Mouse (Mus musculus) gastrocnemius, postnatal 14 days (tissue): ENCODE data around the gene Rubcnl. TPM values are rescaled to one million over a fixed set of nuclear protein-coding genes. Genes with fewer than 3 reads are reported as not detected.

ENCODE experiments used
- DNase-seq: peaks from one replicate; pipeline ENCODE4 v3.0.0; 2021; ENCODE audit warnings: mixed read lengths
- intact Hi-C: fragments of 180-260 bp; cut with DNase I; formaldehyde crosslinking; loops from one replicate; pipeline ENCODE4 v1.15.1; 2025; ENCODE audit warnings: low total_unique reads
- long read RNA-seq, 2 experiments: library from polyadenylated mRNA; stranded (forward); transcript quantifications; one replicate each; pipeline ENCODE4 v2.0.0; 2021
- total RNA-seq, 2 experiments: library from RNA; stranded (reverse); gene quantifications; 2 replicates each; pipeline ENCODE4 v1.2.3; 2021

Rubcnl gene
- under 1 TPM; 0.21 to 0.29 TPM for total RNA-seq
- long read RNA-seq, experiment 1 = 0 reads
- long read RNA-seq, experiment 2 = 0 reads

DNA sequence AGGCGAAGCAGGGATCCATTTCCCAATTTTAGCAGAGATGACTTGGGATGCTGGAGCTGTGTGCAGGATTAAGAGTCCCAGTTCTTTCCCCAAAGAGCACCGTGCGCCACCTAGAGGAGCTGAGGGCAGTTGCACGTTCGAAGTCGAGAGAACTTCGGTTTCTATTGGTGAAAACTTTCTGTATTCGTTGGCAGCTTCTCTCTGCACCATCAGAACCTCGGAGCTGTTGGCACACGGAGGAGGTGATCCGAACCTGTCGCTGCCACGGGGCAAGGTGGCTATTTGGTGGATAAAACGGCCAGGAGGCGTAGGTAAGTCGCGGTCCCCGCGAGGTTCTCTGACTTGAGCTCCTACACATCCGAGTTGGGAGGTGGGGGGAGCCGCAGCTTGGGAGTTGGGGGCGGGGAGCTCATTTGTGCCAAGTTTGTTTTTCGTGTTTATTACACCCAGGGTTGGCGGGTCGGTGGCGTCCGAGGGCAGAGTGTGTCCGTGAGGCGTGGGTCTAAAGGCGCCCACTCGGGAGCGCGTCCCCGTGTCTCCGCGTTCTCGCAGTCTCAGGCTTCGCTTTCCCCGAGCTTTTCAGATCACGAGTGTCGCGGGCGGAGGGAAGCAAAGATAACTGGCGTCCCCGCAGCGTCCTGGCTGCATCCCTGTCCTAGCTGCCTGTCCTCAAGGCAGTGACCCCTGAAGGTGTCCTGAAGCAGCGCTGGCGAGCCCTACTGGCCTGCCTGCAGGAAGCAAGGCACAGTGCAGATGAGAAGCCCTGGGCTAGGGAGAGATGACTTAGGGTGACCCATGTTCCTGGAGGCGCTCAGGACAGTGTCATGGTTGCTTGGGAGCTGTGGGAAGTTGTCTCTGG is at the start of gene Rubcnl:
Rubcnl (plus strand) TSS at position 172 of the 859 bp plus-strand sequence.
- DNase-seq = peak; percentile 67
- intact Hi-C loops = no loop called here

DNA sequence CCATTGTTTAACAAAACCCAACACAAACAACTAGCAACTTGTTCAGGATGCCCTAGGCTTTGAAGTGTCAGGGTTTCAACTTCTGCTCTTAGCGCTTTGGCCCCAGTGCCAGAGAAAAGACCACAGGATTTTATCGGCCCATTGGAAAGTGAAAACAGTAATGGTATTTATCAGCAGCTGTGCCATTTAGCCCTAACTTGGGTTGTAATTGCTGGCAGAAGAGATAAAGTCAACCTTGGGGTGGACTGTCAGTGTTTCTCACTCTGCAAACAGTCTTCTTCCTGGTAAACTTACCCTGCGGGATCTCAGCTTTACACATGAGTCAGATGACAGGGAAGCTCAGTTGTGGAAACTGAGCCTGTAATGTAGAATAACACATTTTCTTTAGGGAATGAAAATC is 43.6 kb upstream of the Rubcnl start:
- intact Hi-C loops = no loop called here
- no peak for DNase-seq

DNA sequence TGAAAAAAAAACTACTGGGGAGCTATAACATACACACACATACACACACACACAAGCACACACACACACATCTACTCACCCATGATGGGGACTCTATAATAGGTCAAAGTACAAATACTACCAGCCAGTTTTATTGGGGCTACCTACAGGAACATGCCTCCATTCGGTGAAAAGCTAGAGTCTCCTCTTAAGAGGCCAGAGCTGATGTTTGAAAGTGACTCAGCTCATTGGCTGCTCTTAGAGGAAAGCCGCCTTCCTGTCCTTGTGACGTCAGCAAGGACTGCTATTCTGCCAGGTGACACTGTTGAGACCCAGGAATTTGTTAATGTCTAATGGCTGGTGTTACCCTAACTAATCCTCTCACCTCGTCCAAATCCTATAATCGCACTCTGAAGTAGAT is 43.1 kb upstream of the Rubcnl start:
- intact Hi-C loops = no loop called here
- DNase-seq = no peak

DNA sequence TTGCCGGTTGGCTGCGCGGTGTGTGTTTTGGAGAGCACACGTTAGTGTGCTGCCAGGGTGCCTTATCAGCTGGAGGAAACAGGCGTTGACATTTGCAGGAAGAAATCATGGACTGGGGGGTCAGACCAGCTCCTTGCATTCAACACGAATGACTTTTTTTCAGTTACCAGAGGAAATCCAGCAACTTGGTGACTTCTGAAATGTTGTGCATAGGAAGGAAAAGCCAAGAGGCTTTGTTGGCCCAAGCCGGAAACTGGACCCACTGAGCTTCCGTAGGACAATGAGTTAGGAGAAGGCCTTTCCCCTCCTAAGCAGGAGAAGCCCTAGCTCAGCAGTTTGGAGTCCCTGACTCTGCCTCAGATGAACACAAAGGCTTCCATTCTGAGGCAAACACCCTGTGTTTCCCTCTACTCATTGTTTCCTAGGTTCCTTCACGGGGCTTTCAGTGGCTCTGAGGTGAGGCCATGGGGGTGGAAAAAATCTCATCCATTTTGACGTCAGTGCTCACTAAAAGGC is 41.6 kb upstream of the Rubcnl start:
- DNase-seq = no peak
- intact Hi-C loops = no loop called here

DNA sequence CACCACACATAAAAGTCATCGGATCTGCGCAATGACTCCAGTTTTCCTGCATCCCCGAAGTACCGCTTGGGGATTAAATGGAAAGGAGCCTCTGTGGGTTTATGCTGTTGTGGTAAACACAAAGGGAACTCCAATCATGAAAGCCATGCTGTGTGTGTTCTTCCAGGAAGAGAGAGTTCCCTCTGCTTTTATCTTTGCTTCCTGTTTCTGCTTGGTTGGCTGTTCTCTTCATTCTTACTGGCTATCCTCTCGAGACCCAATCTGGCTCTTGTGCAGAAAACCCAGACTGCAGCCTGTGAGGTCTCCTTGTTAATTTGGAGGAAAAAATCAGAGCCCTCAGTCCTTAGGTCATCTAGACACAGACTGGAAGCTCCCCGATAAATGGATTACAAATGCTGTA is 38.9 kb upstream of the Rubcnl start:
- DNase-seq = no peak
- intact Hi-C loops = no loop called here

DNA sequence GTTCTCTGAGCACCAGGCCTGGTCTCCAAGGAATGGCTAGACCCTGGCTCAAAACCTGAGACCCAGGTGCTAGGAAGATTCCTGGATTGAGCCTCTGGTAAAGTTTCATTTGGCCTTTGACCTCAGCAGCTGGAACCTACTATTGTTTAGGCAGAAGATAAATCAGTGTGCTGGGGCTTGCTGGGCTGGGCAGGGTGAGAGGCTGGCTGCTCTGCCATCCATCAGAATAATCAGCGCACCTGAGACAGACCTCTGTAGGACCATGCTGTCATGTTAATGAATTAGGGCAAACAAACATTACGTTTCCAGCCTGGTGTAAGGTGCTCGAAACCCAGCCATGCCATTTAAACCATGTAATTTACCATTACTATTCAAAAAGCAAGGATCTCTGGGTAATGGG is 34.8 kb upstream of the Rubcnl start:
- DNase-seq = no peak
- intact Hi-C loops = no loop called here

DNA sequence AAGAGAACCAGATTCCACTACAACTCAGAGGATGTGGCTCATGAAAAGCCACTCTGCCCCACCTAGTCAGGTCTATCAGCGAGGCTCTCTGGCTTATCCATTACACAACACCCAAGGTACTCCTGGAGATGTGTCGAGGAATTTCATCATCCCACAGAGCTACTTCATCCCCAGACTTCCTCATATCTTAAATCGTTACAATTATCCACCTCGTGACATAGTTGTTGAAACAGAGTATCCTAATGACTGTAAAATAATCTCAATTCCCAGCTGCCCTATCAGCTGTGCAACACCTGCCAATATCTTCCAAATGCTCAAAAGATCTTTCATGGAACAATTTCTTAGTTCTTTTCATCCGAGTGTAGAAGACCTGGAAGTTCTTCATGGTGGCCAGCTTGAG is 32.7 kb upstream of the Rubcnl start:
- DNase-seq = no peak
- intact Hi-C loops = no loop called here

DNA sequence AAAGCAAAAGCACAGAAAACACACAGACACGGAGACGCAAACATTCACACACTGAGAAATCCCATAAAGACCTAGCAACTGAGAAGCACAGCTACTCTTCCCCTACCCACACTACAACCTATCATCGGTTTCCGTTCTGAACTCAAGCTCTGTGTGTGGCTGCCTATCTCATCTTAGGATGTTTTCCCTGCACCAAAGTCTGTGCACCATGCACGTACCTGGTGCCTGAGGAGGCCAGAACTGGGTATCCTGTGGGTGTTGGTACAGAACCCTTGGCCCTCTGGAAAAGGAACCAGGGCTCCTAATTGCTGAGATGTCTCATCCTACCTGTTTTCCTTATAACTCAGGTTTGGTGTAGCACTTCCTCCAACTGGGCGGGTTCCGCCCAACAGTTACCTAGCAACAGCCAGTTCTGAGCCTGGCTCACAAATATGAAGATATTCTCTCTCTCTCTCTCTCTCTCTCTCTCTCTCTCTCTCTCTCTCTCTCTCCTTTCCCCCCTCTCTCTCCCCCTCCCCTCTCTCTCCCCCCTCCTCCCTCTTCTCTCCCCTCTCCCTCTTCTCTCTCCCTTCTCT is 30.9 kb upstream of the Rubcnl start:
- no peak for DNase-seq
- intact Hi-C loops = no loop called here

DNA sequence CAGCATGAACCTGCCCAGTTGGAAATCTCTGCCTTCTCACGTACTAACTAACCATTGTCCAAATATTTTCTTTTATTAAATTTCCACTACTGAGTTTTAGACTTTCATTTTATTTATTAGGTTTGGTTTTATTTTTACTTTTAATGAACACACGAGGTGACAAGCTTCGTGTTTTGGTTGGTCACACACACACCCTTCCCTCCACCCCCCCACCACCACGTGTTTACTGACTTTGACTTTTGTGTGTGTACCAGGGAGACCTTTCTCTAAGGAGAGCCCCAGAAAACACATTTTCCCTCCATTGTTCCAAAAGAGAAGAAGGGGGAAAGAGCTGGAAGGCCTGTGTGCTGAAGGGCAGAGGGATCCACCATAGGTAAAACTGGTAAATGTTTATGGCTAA is 30.2 kb upstream of the Rubcnl start:
- no peak for DNase-seq
- intact Hi-C loops = no loop called here

DNA sequence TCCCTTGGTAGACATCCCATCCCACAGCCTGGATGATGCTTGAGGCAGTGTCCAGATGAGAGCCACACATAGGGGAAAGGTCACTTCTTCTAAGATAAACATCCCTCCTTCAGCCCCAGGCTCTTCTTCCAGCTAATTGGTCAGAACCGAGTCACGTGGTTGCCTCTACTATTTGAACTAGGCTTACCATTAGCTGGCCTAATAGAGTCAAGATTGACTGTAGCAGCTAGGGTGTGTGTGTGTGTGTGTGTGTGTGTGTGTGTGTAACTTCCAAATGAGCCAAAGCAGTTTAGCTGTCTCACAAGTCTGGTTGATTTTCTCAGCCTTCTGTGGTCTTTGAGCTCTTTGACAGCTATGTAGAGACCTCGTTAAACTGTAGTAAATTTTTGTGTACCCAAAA is 29.3 kb upstream of the Rubcnl start:
- DNase-seq = no peak
- intact Hi-C loops = no loop called here

DNA sequence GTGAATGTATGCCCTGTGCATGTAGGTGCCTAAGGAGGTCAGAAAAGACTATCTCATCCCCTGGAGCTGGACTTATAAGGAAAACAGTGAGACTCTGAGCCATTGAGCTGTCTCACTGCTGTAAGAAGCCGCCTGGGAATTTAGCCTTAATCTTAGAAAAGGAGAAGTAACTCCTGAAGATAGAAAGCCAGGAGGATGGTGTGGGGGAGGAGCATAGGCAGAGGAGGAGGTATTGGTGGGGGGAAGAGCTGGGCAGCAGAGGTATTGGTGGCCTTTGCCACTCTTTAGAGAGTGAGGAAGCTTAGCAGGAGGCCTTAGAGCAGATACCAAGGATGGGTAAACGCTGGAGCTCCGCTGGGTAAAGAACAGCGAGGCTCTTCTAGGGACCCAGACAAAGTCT is 26.5 kb upstream of the Rubcnl start:
- DNase-seq = no peak
- intact Hi-C loops = loop anchor here (2.0 kb wide), 1 partner anchor 225 kb away; no protein-coding TSS in a partner anchor

DNA sequence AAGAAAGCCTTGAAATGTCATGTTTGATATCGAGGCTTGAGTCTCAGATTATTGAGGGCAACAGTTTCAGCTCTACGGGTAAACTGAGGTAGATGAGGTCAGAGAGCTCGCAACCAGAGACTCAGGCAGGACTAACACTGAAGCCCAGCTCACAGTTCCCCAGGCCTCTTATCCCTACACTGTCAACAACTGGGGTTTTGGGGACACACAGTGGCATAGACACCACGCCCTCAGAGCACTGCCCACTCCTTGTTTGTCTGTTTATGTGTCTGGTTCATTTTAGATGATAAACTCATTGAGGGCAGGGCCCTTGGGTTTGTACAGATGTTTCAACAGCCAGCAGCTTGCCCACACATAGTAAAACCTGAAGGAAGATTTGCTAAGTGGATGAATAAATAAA is 25.9 kb upstream of the Rubcnl start:
- no peak for DNase-seq
- intact Hi-C loops = loop anchor here (2.0 to 5.0 kb wide), 2 partner anchors 203 to 225 kb away; no protein-coding TSS in a partner anchor

DNA sequence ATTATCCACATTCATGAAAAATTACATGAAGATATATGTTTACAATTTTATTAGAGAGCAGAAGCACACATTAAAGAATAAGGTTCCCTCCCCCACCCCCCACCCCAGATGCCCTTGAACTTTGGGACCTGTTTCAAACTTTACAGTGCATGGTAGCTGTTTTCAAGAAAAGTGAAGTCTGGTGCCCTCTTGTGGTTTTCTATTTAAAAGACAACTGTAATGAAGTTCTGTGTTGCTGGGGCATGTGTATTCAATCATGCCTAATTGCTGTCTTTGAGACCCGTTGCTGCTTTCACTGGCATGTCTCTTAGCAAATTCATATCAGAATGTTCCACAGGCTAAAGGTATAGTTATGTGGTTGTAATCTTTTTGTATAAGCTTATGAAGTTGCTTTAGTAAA is 25.3 kb upstream of the Rubcnl start:
- no peak for DNase-seq
- intact Hi-C loops = loop anchor here (5.0 kb wide), 1 partner anchor 203 kb away; no protein-coding TSS in a partner anchor

DNA sequence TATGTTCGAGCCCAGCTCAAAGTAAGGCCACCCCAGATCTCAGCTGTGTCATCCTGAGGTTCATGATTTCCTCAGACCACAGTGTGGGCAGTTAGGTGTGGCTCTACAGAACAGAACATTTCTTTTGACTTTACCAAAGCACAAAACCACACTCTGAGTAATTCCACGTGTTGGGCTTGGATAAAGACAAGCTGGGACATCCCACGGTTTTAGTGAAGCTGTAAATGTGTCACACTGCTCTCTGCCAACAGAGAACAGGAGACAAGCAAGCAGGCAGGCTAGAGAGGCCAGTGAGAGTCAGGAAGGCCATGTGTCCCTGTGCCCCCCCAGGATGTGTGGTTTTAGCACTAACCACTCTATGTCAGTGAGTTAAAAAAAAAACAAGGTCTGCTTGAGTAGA is 19.3 kb upstream of the Rubcnl start:
- DNase-seq = no peak
- intact Hi-C loops = no loop called here

DNA sequence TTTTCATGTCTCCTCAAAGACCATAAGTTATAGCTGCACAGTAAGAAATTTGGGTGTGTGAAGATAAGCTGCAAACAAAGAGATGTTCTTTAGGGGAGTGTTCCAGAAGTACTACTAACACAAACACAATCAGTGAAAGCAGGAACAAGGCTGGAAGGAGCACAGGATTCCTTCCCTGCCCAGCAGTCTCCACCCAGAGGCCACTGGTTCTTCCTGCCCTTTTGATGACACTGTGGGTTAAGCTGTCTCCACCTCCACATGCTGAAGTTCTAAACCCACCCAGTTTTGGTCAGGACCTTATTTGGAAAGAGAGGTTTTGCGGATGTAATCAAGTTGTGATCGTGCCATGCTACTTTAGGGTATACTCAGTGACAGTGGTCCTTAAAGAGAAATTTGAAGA is 18.8 kb upstream of the Rubcnl start:
- DNase-seq = no peak
- intact Hi-C loops = no loop called here

DNA sequence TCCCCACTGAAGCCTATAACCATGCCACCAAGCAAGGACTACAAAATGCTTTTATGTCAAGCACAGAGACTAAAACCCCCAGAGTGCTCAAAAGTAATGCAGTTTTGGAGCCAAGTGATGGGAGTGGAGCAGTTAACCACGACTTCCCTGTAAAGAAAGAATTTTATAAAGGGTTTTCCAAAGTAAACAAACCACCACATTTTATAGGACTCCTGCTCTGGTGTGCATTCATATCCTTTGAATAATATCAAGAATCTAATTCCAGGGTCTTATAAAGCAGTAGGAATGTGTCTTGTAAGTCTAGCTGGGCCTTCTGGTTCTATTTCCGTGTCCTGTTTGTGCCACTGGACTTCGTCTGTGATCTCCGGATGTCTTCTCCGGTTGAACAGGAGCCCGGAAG is 14.5 kb upstream of the Rubcnl start:
- DNase-seq = no peak
- intact Hi-C loops = no loop called here

DNA sequence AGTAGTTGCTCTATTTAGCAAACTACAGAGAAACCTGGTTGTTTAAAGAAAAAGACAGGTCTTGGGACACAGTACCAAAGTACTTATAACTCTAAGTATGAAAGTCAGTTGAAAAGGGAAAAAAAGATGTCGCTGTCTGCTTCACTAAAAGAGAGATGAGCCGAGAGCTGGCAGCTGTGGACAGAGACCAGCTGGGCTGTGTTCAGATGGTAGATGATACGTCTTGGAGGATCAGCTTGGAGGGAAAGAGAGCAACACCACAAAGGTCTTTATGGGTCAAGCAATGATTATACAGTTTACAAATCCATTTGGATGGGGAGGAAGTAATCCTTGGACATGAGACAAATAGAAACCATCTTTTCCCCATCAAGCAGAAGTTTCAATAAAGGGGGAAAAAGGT is 12.5 kb upstream of the Rubcnl start:
- no peak for DNase-seq

DNA sequence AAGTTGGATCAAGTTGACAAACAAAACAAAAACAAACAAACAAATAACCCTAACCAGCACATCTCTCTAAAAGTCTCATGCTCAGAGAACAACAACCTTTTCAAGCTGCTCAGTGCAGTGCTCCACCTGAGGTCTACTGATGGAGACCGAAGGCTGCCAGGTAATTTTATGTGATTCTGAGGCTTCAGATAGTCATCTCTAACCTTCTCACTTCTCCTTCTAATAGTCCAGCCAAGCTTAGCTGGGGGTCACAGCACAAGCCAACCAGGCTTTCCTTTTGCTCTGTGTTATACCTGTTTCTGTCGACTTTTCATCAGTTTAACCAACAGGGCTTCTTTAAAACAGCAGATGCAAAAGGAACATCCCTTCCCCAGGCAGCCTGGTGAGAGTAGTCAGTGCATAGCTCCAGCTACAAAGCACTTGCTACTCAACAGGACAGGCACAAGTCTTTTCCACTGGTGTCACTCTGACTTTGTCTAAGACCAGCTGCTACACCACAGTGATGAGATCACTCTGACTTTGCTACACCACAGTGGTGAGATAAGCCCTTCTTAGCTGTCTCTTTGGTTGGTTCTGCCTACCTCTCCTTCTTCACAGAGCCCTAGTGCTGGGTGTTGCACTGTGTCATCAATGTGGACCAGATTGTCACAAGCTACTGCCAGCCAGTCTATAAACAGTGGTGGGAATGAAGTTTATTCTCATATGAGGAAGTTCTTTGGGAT is 10.2 kb upstream of the Rubcnl start:
- no peak for DNase-seq
- intact Hi-C loops = no loop called here

More for the DNA sequence above, 12.5 kb upstream of the Rubcnl start:
- intact Hi-C loops = no loop called here

DNA sequence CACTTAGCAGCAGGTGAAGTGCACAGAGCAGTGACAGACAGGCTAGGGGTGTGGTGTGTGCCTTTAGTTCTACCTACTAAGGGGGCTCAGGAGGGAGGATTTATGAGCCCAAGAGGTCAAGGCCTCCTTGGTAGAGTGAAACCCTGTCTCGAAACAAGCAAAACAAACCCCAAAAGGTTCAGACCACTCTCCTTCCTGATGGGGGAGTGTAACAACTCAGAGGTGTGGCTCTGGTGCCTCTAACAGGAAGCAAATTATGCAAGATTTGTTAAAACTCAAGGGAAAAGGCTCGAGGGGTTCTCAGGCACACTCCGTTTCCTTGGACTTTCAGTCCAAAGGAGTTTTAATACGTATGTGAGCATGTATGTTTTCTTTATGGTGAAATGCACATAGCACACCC is 5.5 kb upstream of the Rubcnl start:
- DNase-seq = no peak
- intact Hi-C loops = no loop called here

DNA sequence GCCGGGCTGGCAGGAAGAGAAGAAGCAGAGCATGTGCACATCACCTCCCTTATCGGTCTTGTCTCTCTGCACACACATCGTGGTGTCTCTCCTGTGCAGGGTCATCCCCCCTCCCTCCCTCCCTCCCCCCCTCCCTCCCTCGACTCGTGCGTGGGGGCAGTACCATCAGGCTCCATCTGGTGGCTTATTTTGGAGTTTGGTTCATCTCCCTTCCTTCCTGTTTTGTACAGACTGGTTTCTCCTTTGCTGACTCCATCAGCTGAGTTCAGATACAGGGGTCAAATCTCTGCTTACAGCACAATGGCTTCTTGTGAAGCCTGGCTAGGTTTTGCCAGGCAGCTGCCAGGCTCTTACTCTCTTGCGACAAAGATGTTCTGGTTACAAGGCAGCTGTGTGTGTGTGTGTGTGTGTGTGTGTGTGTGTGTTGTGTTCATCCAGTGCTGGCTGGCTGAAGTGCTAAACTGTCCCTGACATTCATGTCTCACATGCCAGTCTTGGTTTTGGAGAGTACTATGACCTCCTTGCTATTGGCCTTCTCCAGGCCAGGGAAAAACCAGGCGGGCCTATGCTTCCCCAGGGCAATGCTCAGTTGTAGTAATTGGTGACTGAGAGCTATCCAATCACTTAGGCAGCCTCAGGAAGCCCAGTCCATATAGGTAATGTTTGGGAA is 4.7 kb upstream of the Rubcnl start:
- intact Hi-C loops = no loop called here
- DNase-seq = peak; percentile 21
